Mouse (Mus musculus): ENCODE data around the gene Sgip1. TPM values are rescaled to one million over a fixed set of nuclear protein-coding genes. Genes with fewer than 3 reads are reported as not detected.

The Sgip1 gene
- polyA plus RNA-seq, 1 experiment from 2014 or later: 7.9 TPM

DNA sequence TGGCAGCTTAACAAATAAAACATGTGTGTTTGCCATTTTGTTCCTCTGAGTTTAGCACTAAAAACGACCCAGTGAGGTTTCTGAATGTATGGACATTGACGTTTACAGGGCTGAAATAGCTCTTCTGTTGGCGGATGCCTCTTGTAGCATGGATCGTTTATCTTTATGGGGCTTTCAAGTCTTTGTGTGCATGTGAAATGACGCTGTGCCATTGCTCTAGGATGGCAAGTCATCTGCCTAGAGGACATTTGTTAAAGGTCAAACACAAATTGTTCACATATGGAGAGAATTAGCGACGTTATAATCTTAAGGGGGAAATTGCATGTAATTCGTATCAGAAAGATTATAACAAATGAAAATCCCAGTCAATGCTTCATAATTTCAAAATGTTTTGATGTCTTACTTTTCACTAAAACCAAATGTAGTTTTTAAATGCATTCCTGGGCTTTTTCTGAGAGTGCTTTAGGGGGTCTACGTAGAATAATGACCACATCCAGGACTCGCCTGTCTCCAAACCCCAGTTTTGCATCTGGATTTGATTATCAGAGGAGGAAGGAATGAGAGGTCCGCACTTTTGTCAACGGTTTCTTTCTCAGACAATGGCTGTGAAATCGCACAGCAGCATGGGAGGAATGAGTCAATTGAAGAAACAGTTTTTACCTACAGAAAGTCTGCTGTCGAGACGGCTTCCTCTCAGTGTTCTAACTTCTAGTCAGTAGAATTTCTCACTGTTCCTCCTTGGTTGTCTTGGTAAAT lies 264.3 kb downstream of the Sgip1 start:
- WGBS: 35% methylated on average over 15 of the region's 15 CpGs
- Histone ChIP-seq H3K27ac (replicated peaks) (peak overlapping the region; percentile 53), H3K4me1 (peaks cover 18% of the 10 kb centered on the region), H3K9ac (no peak overlapping the region), H3K36me3 (no peaks in the 10 kb centered on the region), H3K4me3 (replicated peaks) (no peak overlapping the region), H3K4me2 (replicated peaks) (no peak overlapping the region), H3K9me3 (replicated peaks) (no peaks in the 10 kb centered on the region), H3K27me3 (no peaks in the 10 kb centered on the region)
- no peak for ATAC-seq (ENCODE audit: insufficient number of reproducible peaks, low FRiP score, low TSS enrichment, low read depth)

GRCm38 (mm10) chr4:103006266-103006665 lies 265.2 kb downstream of the Sgip1 start:
- H3K27me3 ChIP-seq: no peaks in the 10 kb centered on the region
- no peak overlapping the region for H3K4me2 ChIP-seq (replicated peaks)
- 44% methylated on average over 5 of the region's 5 CpGs for whole genome bisulfite sequencing
- no peaks in the 10 kb centered on the region for H3K36me3 ChIP-seq
- ATAC-seq (ENCODE audit: insufficient number of reproducible peaks, low FRiP score, low TSS enrichment, low read depth): no peak
- peak overlapping the region; percentile 53 for H3K27ac ChIP-seq (replicated peaks)
- no peak overlapping the region for H3K9ac ChIP-seq
- H3K4me3 ChIP-seq (replicated peaks): no peak overlapping the region
- H3K9me3 ChIP-seq (replicated peaks): no peaks in the 10 kb centered on the region
- H3K4me1 ChIP-seq: peaks cover 18% of the 10 kb centered on the region

GRCm38 (mm10) chr4:103006943-103007418 lies 265.9 kb downstream of the Sgip1 start:
- 10% methylated on average over 4 of the region's 4 CpGs for WGBS
- Histone ChIP-seq H3K27ac (replicated peaks) (no peak overlapping the region), H3K4me3 (replicated peaks) (no peak overlapping the region), H3K27me3 (no peaks in the 10 kb centered on the region), H3K9me3 (replicated peaks) (no peaks in the 10 kb centered on the region), H3K4me2 (replicated peaks) (no peak overlapping the region), H3K4me1 (peaks cover 18% of the 10 kb centered on the region), H3K36me3 (no peaks in the 10 kb centered on the region), H3K9ac (no peak overlapping the region)
- ATAC-seq (ENCODE audit: insufficient number of reproducible peaks, low FRiP score, low TSS enrichment, low read depth): no peak

DNA sequence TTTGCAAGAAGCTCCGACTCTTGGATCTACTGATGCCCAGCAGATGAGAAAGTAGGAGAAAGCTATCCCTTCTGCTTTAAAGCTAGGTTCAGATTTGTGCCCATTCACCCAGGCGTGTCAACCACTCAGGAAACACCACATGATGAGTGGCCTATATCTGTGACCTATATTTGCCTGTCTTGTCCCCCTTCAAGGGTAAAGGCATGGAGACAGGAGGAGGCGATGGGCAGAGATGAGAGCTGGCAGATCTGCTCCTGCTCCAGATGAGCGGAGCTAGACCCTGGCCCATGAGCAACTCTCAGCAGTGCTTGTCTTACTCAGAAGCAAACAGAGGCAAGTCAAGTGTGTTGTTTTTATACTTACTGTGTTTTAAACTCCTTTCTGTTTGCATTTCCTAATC lies 269.6 kb downstream of the Sgip1 start:
- Histone ChIP-seq H3K4me2 (replicated peaks) (no peak overlapping the region), H3K9ac (no peak overlapping the region), H3K4me3 (replicated peaks) (no peak overlapping the region), H3K36me3 (no peaks in the 10 kb centered on the region), H3K9me3 (replicated peaks) (no peaks in the 10 kb centered on the region), H3K27me3 (no peaks in the 10 kb centered on the region), H3K27ac (replicated peaks) (no peak overlapping the region), H3K4me1 (peaks cover 20% of the 10 kb centered on the region)
- 89% methylated on average over 4 of the region's 4 CpGs for WGBS
- ATAC-seq (ENCODE audit: insufficient number of reproducible peaks, low FRiP score, low TSS enrichment, low read depth): no peak

DNA sequence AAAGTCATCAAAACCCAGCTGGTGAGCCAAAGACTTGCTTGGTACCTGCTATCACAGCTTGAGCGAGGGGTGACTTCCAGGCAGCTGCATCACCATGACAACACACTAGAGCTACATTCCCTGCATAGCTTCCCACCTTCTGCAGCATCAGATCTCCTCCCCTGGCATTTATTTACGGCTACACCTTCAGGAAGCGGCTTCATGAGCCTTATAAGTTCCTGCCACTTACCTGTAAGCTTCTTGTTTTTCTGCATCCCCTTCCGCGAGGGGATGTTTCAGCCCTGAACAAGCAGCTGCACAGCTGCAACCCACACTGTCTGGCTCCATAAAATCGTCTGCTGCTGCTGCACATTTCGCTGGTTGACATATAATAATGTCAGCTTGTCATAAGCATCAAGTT lies 270.7 kb downstream of the Sgip1 start:
- 28% methylated on average over 7 of the region's 7 CpGs for WGBS
- Histone ChIP-seq H3K9ac (no peak overlapping the region), H3K27me3 (no peaks in the 10 kb centered on the region), H3K4me2 (replicated peaks) (no peak overlapping the region), H3K36me3 (no peaks in the 10 kb centered on the region), H3K4me1 (peaks cover 9% of the 10 kb centered on the region), H3K9me3 (replicated peaks) (no peaks in the 10 kb centered on the region), H3K27ac (replicated peaks) (no peak overlapping the region), H3K4me3 (replicated peaks) (no peak overlapping the region)
- no peak for ATAC-seq (ENCODE audit: insufficient number of reproducible peaks, low FRiP score, low TSS enrichment, low read depth)

- no peak overlapping the region for H3K27ac ChIP-seq (replicated peaks)
- no peaks in the 10 kb centered on the region for H3K27me3 ChIP-seq
- H3K36me3 ChIP-seq: no peaks in the 10 kb centered on the region
- 0 out of 2 replicates have a peak overlapping the region, but pooled peaks have one; percentile 4 for H3K4me2 ChIP-seq (replicated peaks)
- ATAC-seq (ENCODE audit: insufficient number of reproducible peaks, low FRiP score, low TSS enrichment, low read depth): peak; percentile 24; the same call in 1 of the 2 replicates
- WGBS: 6% methylated on average over 4 of the region's 4 CpGs
- no peaks in the 10 kb centered on the region for H3K9me3 ChIP-seq (replicated peaks)
- H3K4me3 ChIP-seq (replicated peaks): no peak overlapping the region
- no peak overlapping the region for H3K9ac ChIP-seq
- peaks cover 6% of the 10 kb centered on the region; the same call in 1 of the 2 replicates for H3K4me1 ChIP-seq
Observed at GRCm38 (mm10) chr4:103013490-103013889, 272.4 kb downstream of the Sgip1 start.

Other genes starting within 250 kb of the Sgip1 start
- gene Tctex1d1, start 237.3 kb downstream of the Sgip1 start, polyA plus RNA-seq (2015; fragmentation: Nextera tagmentation; extraction: Ambion mirVana): 0.83 and 1.8 TPM in 2 replicates